Mouse (Mus musculus) layer of hippocampus, adult 18-20 months (tissue): ENCODE measurements at regions not wholly inside any gene's neighbourhood (a gene's known extent, or its start where the extent isn't known, plus 50 kb on each side); places are given as distances from the start of the nearest gene placed in this dataset.

Experiments used
- DNase-seq, 2 experiments: peaks; one replicate each; pipeline ENCODE4 v3.0.0; 2022; ENCODE audit warnings: low spot score in 2 of 2

GRCm38 (mm10) chr9:68072624-68073023 is 232.4 kb downstream of the Vps13c start:
- no peak for DNase-seq

GRCm38 (mm10) chr9:68077329-68077728 is 237.1 kb downstream of the Vps13c start:
- no peak for DNase-seq

- DNase-seq = no peak
Measured at GRCm38 (mm10) chr9:68083341-68083740, 243.1 kb downstream of the Vps13c start.

DNA sequence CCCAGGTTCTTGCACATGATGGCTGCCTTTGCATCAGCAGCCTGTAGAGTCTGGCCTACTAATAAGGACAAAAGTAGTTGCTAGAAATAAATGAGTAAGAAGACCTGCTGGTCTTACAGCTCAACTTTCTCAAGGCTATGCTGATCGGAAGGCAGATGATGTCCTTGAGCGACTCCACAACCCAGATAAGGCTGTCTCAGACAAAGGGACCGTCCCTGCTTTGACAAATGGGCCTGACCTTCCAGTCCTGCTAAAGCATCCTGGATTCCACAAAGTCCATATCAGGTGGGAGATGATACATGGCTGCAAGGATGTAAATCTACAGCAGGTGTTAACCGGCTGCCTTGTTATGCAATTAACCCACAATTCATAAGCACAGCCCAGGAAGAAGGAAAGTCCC is 244.8 kb downstream of the Vps13c start:
- DNase-seq = no peak

DNA sequence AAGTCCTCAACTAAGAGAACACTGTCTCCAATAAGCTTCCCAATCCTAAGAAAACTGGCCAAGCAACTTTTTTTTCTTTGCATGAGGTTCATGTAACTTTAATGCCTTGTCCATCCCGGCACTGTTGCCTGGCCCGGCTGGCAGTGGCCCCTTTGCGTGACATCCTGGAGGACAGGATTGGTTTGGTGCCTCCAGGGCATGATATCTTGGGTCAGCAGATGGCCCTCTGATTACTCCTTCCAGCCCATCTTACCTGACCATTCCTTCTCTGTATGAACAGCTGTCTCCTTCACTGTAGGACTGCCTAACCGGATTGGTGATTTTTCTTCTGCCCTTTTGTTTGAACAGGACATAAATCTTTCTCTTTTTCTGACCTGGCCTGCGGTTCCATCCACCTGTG is 254.4 kb downstream of the Vps13c start:
- DNase-seq = no peak

- DNase-seq = no peak
Measured at GRCm38 (mm10) chr9:68109841-68110240, 269.6 kb downstream of the Vps13c start.

DNA sequence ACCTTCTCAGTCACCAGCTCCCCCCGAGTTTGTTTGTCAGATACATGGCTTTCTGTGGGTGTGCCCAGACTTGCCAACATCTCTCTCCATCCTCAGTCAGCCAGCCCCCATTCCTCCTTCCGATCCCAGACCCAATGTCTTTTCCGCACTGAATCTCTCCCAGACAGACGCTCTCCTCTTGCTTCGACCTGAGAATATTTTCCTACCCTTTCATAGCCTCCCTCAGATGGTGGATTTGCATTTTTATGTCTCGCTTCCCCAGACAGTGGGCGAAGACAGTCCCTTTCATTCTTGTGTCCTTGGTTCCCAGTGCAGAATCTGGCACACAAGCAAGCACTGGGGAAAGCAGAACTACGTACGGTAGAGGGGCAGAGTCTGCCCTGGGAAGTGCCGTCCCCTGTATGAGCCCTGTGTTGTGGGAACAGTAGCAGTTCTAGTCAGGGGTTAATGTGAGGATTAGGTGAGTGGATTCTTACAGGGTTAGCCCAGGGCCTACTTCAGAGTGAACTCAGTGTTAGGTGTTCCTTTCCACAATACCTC is 275.0 kb downstream of the Vps13c start:
- no peak for DNase-seq

- peak in 1 of 2 experiments; percentile 46 for DNase-seq
Measured at GRCm38 (mm10) chr9:68116221-68116741, 276.1 kb downstream of the Vps13c start.

DNA sequence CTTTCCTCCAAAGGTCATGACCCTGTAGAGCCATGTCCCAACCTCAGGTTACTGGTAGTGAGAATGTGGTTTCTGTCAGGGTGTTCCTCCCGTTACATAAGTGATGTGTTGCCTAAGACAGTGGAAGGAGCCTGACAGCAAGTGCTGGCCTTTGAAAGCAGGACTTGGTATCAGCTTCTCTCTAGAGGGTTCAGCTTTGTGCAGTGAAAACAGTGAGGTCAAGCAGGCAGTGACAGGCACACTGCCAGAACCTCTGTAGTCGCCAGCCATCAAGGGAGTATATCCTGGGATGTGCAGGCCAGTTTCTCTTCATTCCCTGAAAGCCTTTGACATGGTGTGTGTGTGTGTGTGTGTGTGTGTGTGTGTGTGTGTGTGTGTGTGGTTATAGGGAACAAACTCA is 278.1 kb downstream of the Vps13c start:
- no peak for DNase-seq

DNA sequence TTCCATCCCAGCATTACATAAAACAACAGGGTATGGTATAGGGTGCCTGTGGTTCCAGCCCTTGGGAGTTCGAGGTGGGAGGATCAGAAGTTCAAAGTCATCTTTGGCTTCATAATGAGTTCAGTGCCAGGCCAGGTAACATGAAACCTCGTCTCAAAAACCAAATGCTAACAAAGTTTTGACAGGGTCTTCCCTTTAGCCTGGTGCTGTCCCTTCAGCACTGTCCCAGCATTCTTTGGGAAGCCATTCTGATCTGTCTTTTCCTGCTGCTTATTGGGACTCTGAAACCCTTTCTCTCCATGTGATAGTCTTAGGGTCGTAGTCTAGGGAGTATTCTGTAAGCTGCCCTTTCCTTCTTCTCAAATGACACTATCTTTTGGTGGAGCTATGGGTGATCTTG is 282.1 kb downstream of the Vps13c start:
- no peak for DNase-seq

DNA sequence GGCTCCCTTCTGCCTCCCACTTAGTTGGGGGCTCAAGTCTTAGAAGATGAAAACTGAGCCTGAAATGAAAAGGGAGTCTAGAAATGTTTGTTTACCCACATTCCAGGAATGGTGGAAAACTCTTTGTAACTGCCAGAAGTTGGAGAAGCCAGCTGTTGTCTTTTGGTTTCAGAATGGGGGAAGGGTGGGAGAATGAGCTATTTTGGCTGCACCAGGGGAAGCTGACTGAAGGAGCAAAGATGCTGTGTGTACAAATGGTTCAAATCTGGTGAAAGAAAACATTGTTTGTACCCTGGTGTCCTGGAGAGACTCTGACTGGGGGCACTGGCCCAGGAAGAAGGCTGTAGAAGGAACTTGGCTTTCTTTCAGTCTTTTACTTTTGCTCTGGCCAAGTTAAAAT is 291.1 kb downstream of the Vps13c start:
- peak in 1 of 2 experiments; percentile 41 for DNase-seq

DNA sequence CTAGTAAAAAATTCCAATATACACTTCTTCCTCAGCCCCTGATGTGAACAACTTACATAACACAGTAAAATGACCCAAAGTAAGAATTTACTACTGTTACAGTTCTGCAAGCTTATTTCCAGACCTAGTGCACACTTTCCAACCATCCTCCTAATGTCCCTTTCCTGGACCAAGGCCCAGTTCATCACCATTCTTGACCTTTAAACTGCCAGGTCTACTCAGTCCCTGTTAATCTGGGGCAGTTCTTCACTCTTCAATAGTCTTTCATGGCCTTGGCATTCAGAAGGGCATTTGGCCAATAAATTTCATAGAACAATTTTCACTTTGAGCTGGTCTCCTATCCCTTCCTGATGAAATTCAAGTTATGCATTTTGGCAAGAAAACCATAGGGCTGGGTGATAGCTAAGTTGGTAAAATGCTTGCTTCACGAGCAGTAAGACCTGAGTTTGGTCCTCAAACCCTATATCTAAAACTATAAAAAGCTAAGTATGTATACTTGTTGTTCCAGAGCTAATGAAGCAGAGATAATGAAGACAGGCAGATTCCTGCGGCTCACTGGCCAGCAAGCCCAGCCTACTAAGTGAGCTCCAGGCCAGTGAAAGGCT is 295.4 kb downstream of the Vps13c start:
- no peak for DNase-seq

DNA sequence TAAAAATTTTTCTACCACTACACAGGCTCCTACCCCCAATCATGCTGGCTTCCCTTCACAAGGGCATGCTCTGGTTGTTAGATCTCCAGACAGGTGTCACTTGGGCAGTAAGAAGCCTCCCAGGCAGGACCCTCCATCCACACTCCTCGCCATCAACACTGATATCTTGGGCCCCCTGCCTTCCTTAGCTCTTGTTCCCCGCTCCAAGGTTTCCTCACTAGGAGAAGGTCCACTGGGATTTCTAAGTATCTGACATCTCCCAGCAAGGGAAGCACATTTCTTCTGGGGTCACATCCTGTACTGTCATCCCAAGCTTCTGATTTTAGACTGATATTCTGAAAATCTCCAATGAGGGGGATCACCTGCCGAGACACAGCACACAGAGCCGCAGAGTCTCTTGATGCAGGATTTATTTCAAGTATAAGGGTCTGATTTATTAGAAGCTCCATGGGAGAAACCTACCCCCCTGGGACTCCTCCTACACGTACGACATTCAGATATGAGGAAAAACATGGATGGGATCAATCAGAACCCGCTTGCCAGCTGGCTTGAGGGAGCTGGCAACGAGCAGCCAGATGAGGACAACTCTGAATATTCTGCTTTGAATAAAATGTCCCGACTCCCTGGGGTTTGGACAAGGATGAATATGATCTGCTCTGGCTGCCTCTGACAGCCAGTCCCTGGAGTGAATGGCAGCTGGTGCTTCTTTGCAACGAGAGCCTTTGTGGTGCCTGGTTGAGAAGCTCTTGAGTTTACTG is 322.8 kb downstream of the Vps13c start:
- peak in 1 of 2 experiments; percentile 7 for DNase-seq

DNA sequence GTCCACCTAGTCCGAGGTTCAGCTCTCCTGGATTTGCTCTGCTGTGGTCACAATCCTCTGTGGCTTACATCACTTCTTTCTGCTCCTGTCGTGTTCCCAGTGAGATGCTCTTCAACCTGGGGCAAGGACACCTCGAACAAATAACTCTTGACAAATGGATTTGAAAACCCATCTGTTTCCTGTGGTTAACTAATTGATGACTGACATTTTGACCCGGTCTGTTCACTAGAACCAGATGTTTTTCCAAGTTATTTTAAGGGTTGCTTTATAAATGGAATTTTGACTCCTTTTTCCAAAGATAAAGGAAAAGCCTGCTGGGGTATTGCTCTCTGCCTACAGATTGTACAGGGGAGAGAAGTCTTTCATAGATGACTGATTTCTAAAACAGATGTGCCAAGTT is 326.4 kb downstream of the Vps13c start:
- DNase-seq = no peak

DNA sequence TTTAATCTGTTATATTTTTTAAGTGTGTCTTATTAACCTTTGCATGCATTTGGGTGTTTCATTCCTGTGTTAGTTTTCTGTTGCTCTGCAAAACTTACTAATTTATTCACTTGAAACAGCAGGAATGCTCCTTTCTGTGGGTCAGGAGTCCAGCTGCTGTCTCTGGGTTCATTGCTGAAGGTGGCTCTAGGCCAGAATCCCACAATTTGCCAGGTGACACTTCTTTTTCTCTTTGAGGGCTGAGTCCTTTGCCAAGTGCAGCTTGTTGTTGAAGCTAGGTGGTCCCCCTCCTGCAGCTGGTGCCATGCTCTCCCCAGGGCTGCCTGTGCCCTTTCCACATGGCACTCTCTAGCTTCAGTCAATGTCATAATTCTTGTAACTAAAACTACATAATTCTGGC is 348.7 kb downstream of the Vps13c start:
- DNase-seq = no peak

- no peak for DNase-seq
Measured at GRCm38 (mm10) chr9:68199831-68200230, 359.6 kb downstream of the Vps13c start.

- no peak for DNase-seq
Measured at GRCm38 (mm10) chr9:68201031-68201430, 360.8 kb downstream of the Vps13c start.

- no peak for DNase-seq
Measured at GRCm38 (mm10) chr9:68225694-68226093, 385.5 kb downstream of the Vps13c start.

DNA sequence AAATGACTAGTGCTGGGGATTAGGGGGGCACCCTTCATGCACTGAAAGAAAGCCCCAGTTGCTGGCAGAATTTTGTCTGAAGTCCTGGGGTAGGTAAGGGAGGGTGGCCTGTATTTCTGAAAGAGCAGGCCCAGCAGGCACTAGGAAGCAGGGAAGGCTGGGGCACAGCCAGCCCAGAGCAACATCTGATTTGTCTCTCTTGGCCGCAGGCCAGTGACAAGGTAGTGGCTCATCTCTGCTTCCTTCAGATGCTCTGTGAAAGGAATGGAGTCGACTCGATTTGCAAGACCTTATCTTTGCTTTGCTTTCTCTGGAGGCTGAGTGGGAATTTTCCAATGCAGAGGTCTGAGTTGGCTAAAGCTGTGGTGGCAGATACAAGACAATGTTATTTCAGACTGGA is 390.9 kb downstream of the Vps13c start:
- DNase-seq = peak in 1 of 2 experiments; percentile 2

DNA sequence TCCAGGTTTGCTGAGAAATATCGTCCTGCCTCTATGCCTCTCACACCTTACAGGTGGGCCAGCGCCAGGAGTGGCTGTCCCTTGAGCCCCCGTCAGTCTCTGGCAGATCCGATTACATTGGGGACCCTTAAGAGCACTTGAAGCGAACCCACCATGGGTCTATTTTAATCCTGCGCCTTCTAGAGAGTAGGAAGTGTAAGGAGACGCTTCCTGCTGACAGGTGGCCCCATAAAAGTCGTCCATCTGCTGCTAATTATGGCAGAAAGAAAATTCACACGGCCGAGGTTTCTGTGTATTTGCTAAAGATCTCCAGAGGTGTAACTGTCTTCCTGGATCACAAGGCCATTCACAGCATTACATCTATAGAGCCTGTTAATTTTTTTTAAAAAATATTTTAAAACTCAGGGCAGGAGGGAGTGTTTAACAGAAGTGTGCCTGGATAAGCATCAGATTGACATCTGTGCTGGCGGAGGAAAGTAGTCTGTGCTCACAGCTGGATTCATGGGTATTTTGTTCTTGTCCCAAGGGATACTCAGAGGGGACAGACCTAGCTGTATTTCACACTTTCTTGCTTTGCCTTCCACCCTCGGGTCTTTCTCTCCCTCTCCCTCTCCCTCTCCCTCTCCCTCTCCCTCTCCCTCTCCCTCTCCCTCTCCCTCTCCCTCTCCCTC is 394.9 kb downstream of the Vps13c start:
- peak in 1 of 2 experiments; percentile 5 for DNase-seq

DNA sequence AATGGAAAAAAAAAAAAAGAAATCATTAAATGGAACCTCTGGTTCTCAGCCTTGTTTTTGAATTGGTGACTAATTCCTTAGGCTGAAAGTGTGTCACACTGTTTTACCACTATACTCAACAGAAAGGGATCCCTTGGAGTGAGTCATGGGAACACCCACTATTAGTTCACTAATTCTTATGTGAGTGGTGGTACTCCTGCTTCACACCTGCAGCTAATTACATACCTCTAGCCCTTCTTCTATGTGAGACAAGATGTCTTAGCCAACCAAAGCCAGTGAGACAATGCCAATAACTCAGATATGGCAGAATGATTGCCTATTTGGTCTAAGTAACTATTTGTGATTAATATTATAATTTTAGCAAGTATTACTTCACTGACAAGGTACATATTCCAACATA is 398.9 kb downstream of the Vps13c start:
- DNase-seq = no peak

DNA sequence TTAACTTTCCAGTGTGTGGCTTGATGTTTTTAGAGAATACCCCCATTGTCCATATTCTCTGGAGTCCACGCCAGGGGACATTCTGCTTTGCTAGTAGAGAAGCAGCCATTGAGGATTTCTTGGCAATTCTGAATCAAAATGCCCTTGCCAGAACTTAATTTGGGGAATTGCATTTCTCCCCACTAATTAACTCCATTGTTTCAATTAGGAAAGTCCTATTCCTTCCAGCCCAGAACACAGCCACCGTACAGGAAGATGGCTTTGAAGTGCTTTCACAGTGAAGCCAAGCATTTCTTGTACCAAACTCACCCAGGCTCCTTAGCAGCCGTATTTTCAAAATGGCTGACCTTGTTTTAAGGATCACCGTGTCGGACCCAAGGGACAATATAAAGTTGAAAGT is 399.4 kb downstream of the Vps13c start:
- peak in 1 of 2 experiments; percentile 29 for DNase-seq
